Mouse (Mus musculus) frontal cortex, postnatal 25 days (tissue): Measurements from ENCODE around the gene Zbtb25.

ENCODE experiments used
- DNase-seq, 2 experiments: peaks; one replicate each; pipeline ENCODE4 v3.0.0; 2022; ENCODE audit warnings: low spot score in 2 of 2

The Zbtb25 gene

GRCm38 (mm10) chr12:76369206-76369977 lies at the start of gene Zbtb25:
Gene Zbtb25, minus strand, starts transcription at chr12:76369602.
- peak; percentile 73 to 78 for DNase-seq

GRCm38 (mm10) chr12:76418346-76418745 lies 48.9 kb upstream of the Zbtb25 start:
- DNase-seq: no peak

DNA sequence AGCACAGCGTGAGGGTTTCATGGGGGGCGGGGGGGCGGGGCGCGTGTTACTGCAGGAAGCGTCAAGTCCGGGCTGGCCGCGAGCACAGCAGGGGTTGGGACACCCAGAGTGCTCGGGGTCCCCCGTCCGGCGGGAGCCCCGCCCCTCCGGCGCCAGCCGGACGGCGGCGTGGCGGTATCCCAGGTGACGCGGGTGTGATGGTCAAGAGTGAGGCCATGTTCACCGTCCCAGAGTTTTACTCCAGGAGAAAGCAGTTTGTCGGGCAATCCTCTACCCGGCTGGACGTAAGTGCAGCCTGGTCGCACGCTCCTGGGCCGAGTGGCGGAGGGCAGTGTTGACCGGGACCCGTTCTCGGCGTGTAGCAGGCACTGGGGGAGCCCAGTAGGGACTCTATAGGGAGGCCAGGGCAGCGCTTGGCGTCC lies 48.0 kb upstream of the Zbtb25 start, which contains the start of gene Ppp1r36:
Gene Ppp1r36 (plus strand): TSS at position 106 of the 422 bp plus-strand sequence.
- DNase-seq: no peak

DNA sequence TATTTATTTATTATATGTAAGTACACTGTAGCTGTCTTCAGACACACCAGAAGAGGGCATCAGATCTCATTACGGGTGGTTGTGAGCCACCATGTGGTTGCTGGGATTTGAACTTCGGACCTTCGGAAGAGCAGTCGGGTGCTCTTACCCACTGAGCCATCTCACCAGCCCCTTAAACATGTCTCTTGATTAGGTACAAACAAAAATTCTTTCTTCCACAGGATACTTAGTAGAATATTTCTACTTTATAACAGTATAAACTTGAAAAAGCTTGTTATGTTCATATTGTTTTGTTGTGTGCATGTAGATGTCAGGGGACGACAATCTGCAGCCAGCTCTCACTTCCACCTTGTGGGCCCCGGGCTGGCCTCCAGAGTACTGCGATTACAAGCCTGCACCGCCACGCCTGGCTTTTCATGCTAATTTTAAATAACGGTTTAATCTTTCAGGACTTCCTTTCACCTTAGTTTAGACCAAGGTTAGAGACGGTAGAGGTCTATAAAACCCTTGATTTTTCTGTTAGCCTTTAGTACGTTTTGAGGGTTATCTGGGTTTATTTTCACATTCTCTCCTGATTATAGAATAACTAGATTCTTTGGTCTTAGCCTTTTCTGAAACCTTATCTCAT lies 46.1 kb upstream of the Zbtb25 start:
- no peak for DNase-seq

DNA sequence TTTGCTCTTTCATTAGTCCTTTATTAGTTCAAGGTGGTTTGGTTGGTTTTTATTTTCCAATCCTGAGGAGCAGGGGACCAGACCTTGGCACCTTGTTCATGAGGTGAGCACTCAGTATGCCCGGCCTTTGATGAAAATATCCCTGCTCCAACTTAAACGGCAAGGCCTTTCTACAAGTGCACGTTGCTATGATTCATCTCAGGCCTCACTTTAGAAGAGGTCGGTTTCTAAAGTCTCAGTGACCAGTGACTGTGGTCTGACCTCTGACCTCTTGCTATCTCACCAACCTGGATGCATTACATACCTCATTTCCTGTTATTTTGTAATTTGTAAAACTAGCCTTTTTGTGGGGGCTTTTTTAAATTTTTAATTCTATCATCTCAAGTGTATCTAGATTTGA lies 39.8 kb upstream of the Zbtb25 start:
- DNase-seq: no peak

DNA sequence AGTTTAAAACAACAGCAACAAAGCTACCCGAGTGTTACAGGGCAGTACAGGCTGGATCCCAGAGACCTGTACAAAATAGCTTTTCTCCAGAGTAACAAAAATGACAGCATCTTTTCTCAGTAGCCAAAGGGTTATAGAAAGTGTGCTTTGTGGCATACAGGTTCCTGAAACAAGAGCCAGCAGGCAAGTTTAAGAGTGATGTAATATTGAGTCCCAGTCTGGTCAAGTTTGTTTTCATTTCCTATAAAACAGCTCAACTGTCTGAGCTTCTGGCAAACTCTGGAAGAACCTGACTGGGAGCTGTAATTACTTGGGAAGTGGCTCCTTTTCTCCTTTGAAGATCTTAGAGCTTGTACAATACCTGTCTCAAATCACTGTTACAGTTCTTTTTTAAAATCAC lies 37.8 kb upstream of the Zbtb25 start:
- DNase-seq: no peak

DNA sequence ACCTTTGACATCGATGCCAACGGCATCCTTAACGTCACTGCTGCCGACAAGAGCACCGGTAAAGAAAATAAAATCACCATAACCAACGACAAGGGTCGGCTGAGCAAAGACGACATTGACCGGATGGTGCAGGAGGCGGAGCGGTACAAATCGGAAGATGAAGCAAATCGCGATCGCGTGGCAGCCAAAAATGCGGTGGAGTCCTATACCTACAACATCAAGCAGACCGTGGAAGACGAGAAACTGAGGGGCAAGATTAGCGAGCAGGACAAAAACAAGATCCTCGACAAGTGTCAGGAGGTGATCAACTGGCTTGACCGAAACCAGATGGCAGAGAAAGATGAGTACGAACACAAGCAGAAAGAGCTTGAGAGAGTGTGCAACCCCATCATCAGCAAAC lies 36.6 kb upstream of the Zbtb25 start:
- DNase-seq: no peak

- DNase-seq: peak in 1 of 2 experiments; percentile 19
Observed at GRCm38 (mm10) chr12:76405183-76405970, 36.0 kb upstream of the Zbtb25 start.

DNA sequence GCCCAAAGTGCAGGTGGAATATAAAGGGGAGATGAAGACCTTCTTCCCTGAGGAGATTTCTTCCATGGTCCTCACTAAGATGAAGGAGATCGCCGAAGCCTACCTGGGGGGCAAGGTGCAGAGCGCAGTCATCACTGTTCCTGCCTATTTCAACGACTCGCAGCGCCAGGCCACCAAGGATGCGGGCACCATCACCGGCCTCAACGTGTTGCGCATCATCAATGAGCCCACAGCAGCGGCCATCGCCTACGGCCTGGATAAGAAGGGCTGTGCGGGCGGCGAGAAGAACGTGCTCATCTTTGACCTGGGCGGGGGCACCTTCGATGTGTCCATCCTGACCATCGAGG lies 35.4 kb upstream of the Zbtb25 start:
- no peak for DNase-seq

GRCm38 (mm10) chr12:76403886-76404537 lies 34.6 kb upstream of the Zbtb25 start, which contains the start of gene Hspa2:
Gene Hspa2, plus strand, starts transcription at chr12:76404176.
- peak; percentile 100 for DNase-seq

GRCm38 (mm10) chr12:76402991-76403885 lies 33.8 kb upstream of the Zbtb25 start:
- DNase-seq: no peak

DNA sequence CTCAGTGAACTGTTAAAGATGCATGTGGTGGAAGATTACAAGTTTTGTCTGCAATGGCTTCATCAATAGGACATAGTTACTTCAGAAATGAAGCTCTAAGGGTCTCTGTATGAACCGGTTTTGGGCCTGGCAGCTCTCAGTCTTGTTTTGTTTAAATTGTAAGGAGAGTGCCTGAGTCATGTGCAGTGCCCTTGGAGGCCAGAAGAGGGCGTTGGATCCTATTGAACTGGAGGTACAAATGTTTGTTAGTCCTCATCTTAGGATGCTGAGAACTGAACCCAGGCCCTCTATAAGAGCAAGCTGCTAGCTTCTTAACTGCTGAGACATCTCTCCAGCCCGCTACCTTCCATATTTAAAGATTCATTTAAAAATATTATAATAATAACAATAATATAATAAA lies 32.3 kb upstream of the Zbtb25 start:
- no peak for DNase-seq

DNA sequence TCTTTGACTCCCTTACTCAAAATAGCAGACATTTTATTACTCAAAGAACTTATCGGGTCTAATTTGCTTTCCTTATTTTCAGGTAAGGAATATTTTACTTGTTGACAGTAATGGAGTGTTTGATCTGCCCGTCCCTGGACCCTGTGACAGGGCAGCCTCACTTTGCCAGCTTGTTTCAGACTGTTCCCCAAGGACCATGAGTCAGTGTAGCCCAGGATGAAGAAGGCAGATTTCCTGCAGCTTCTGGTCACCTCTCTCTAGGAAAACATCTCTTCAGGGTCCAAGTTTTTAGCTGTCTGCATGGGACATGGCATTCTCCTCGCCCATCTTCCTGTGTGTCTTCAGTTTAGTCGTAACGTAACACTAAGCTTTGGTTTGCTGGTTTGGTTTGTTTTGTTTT lies 27.9 kb upstream of the Zbtb25 start:
- DNase-seq: no peak

DNA sequence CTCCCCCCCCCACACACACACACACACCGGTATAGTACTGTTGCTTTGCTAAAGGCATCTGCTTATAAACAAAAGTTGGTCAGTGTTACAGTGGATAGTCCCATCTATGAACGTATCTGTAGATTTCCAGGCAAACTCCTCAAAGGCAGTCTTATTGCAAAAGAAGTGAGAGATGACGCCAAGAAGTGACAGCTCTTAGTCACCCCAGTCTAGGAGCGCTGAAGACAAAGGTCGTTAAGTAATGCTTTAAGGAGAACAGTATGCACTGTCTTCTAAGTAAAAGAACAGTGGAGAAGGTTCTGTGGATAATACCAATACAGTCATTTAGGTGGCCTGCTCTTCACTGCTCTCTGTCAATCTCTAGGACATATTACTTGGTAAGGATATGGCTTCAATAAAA lies 23.6 kb upstream of the Zbtb25 start:
- DNase-seq: no peak

DNA sequence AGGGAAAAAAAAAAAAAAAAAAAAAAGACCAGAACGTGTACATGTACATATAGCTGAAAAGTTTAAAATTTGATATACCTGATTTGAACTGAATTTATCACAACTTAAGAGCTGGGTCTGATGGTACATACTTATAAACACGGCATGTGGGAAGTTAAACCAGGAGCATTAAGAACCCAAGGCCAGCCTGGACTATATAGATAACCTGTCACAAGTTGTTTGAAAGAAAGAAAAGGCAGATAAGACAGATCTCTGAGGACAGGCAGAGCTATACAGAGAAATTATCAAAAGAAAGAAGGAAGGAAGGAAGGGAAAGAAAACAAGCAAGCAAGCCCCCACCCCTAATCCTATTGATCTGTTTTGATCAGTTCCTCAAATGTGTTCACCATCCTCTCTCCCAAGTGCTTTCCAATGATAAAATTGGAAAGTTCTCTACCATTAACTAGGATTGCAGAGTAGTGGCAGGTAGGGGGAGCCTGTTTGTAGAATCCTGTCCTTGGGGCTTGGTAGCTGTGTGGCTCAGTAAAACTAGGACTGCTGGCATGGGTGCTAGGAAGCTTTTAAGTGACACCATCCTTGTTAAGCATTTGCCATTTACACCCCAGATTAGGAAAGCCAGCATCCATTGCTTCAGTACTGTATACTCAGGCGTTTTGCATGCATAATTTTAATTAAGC lies 22.3 kb upstream of the Zbtb25 start:
- no peak for DNase-seq

- no peak for DNase-seq
Observed at GRCm38 (mm10) chr12:76388794-76389193, 19.4 kb upstream of the Zbtb25 start.

GRCm38 (mm10) chr12:76385342-76385741 lies 15.9 kb upstream of the Zbtb25 start:
- DNase-seq: no peak

- DNase-seq: no peak
Observed at GRCm38 (mm10) chr12:76380151-76380550, 10.7 kb upstream of the Zbtb25 start.

- no peak for DNase-seq
Observed at GRCm38 (mm10) chr12:76378556-76378955, 9.2 kb upstream of the Zbtb25 start.

DNA sequence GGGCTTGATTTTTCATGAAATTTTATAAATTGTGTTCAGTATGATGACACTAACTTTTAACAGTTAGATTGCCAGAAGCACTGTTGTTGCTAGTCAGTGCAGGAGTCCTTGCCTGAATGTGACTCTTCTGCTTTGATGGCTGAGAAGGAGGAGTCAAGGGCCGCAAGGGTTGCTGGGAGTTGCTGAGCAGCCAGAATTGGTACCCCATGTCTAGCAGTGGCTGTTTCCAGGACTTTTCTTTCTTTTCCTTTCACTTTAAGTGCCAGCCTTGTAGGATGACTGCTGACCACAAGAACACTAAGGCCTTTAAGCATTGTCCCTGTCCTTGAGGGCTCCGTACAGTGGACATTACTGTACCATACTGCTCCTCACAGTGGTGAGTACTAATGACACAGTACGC lies 8.3 kb upstream of the Zbtb25 start:
- no peak for DNase-seq
